Mouse (Mus musculus) ES-E14 (cell line): Measurements from ENCODE around the gene Mrpl48. TPM values are rescaled to one million over a fixed set of nuclear protein-coding genes. Genes with fewer than 3 reads are reported as not detected.

Experiments used
- DNase-seq: peaks from one replicate; pipeline ENCODE4 v3.0.0-alpha.2; 2013; ENCODE audit warnings: low read depth, low spot score
- H3K27ac ChIP-seq: 2 replicates; pipeline ENCODE4 v1.5.1; 2012; ENCODE audit warnings: low read depth, mild to moderate bottlenecking, low read length, moderate library complexity, mixed read lengths; ENCODE audit not compliant: poor library complexity, insufficient read depth, severe bottlenecking
- H3K36me3 ChIP-seq: 2 replicates; pipeline ENCODE4 v1.6.1; 2012; ENCODE audit warnings: mild to moderate bottlenecking, low read length, moderate library complexity, mixed read lengths; ENCODE audit not compliant: control insufficient read depth, poor library complexity, insufficient read depth, severe bottlenecking
- H3K4me1 ChIP-seq, 2 experiments: fragments of 150-350 bp in 1 of 2; sonication (generic) in 1 of 2; 2 replicates each; pipeline ENCODE4 v1.6.1; 2012; ENCODE audit warnings: low read length in 2 of 2, mild to moderate bottlenecking in 1 of 2, mixed read lengths in 1 of 2; ENCODE audit not compliant: control insufficient read depth in 2 of 2, insufficient read depth in 2 of 2, poor library complexity in 1 of 2
- H3K4me3 ChIP-seq, 2 experiments: fragments of 150-350 bp in 1 of 2; sonication (generic) in 1 of 2; 2 replicates each; pipeline ENCODE4 v1.5.1; 2012; ENCODE audit warnings: low read length in 2 of 2, low read depth in 1 of 2, mild to moderate bottlenecking in 1 of 2, mixed read lengths in 1 of 2; ENCODE audit not compliant: insufficient read depth in 1 of 2, poor library complexity in 1 of 2, severe bottlenecking in 1 of 2
- H3K9ac ChIP-seq: 2 replicates; pipeline ENCODE4 v1.6.1; 2012; ENCODE audit warnings: low read depth, mild to moderate bottlenecking, low read length, mixed read lengths; ENCODE audit not compliant: poor library complexity, insufficient read depth, severe bottlenecking
- H3K9me3 ChIP-seq: fragments of 150-350 bp; sonication (generic); 2 replicates; pipeline ENCODE4 v1.6.1; 2012; ENCODE audit warnings: low read depth, mild to moderate bottlenecking, low read length; ENCODE audit not compliant: control insufficient read depth, insufficient read depth
- CHD2 ChIP-seq: IDR thresholded peaks from 2 replicates; pipeline ENCODE4 v1.6.1; 2014; ENCODE audit warnings: mild to moderate bottlenecking, low read depth, low read length, inconsistent platforms
- HCFC1 ChIP-seq: IDR thresholded peaks from 2 replicates; pipeline ENCODE4 v1.6.1; 2012; ENCODE audit warnings: low read length, inconsistent platforms, borderline replicate concordance; ENCODE audit not compliant: insufficient read depth
- MAFK ChIP-seq: IDR thresholded peaks from 2 replicates; pipeline ENCODE4 v1.6.1; 2014; ENCODE audit warnings: mild to moderate bottlenecking, low read depth, low read length, inconsistent platforms; ENCODE audit not compliant: insufficient read depth
- ZC3H11A ChIP-seq: IDR thresholded peaks from 2 replicates; pipeline ENCODE4 v1.6.1; 2012; ENCODE audit warnings: low read depth, mild to moderate bottlenecking, inconsistent platforms, low read length, borderline replicate concordance
- ZNF384 ChIP-seq: IDR thresholded peaks from 2 replicates; pipeline ENCODE4 v1.6.1; 2012; ENCODE audit warnings: low read depth, low read length, inconsistent platforms
- in situ Hi-C, 2 experiments: fragments of 600-800 bp; cut with MboI; formaldehyde crosslinking; loops; one replicate each; pipeline ENCODE4 v1.15.1; 2025; ENCODE audit warnings: low sequenced_read_pairs in 2 of 2, inconsistent platforms in 1 of 2; ENCODE audit not compliant: unreplicated experiment in 2 of 2
- total RNA-seq: library from RNA; depleted of rRNA; stranded (reverse); fragments of 300-350 nt; gene quantifications from 2 replicates; pipeline ENCODE4 v1.2.3, GENCODE M21; 2012; rRNA removed

Gene Mrpl48
- total RNA-seq: 27.9 and 30.9 TPM in 2 replicates

DNA sequence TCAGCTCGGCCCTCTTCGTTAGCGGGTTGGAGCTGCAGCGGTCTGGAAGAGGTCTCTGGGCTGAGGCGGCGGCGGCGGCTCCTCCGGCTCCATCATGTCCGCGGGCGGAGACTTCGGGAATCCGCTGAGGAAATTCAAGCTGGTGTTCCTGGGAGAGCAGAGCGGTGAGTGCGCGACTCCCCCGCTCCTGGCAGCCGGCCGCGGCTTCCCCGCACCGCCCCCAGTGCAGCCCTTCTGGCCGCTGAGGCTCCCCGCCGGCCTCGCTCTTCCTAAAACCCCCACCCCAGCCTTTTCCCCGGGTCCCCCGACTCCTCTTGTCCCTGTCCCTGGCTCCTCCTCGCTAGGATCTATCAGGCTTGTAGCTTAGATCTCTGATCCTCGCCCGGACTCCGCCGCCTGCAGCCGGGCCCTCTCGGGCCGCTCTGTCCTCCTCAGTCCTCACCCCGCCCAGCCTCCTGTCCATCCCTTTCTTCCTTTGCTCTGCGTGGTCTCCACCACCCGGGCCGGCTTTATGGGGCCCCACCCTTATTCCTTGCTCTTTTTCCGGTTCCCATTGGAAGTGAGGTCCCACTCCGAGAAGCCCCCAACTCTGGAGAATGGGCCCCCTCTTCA is at the start of gene Mrpl48:
Gene Mrpl48, minus strand, starts transcription at position 172 of the 612 bp plus-strand sequence.
- Histone ChIP-seq H3K9me3 (no peaks in the 10 kb centered on the region), H3K27ac (peak within 1 kb of the TSS; percentile 86), H3K9ac (peak within 1 kb of the TSS; percentile 91), H3K4me3 (peak within 1 kb of the TSS; percentile 85 to 88), H3K36me3 (no peaks in the 10 kb centered on the region), H3K4me1 (peaks cover 3 to 8% of the 10 kb centered on the region in 2 experiments; a peak in 2 of 4 replicates)
- TF ChIP-seq CHD2 (no peak), MAFK (no peak), ZC3H11A (no peak)
- in situ Hi-C loops: no loop called here
- no peak for DNase-seq

DNA sequence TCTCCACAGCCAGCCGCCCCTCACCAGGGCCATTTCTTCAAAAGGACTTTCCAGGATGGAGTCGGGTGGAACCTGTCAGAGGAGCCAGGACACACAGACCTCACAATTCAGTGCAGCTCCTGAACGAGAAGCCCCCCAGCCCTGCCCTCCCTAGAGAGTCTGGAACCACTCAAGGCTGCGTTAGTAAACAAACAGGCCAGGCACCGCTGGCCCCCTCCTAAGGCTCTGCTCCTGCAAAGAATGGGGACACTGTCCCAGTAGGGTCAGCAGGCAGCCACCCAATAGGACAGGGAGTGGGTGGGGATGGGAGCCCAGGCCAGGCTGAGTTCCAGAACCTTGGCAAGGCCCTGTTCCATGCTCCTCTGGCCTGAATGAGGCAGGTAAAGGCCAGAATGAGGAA is 48.6 kb upstream of the Mrpl48 start:
- in situ Hi-C loops: no loop called here
- Histone ChIP-seq H3K4me1 (peaks cover 3% of the 10 kb centered on the region in 2 experiments; a peak in 1 of 4 replicates), H3K36me3 (no peaks in the 10 kb centered on the region), H3K27ac (no peak overlapping the region), H3K9ac (no peak overlapping the region), H3K4me3 (no peak overlapping the region), H3K9me3 (no peaks in the 10 kb centered on the region)
- no peak for DNase-seq
- TF ChIP-seq CHD2: no peak
- TF ChIP-seq ZC3H11A: no peak
- TF ChIP-seq MAFK: no peak
- TF ChIP-seq ZNF384: no peak
- TF ChIP-seq HCFC1: no peak

DNA sequence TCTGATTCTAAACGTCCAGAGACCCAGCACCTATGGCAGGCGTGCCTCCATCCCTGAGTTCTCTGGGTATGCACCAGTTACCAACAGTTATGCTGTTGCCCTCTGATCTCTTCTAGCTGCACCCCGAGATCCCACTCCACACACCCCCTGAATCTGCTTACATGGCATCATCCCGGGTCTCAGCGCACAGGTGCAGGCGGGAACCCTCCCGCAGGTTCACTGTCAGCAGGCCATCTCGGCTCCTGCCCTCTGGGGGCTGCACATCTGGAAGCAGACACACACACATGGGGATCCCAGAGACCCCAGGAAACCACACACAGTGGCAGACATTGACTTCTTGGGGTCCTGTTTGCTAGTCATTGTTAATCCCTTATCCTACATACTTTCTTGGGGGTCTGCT is 46.3 kb upstream of the Mrpl48 start:
- H3K27ac ChIP-seq: no peak overlapping the region
- in situ Hi-C loops: no loop called here

DNA sequence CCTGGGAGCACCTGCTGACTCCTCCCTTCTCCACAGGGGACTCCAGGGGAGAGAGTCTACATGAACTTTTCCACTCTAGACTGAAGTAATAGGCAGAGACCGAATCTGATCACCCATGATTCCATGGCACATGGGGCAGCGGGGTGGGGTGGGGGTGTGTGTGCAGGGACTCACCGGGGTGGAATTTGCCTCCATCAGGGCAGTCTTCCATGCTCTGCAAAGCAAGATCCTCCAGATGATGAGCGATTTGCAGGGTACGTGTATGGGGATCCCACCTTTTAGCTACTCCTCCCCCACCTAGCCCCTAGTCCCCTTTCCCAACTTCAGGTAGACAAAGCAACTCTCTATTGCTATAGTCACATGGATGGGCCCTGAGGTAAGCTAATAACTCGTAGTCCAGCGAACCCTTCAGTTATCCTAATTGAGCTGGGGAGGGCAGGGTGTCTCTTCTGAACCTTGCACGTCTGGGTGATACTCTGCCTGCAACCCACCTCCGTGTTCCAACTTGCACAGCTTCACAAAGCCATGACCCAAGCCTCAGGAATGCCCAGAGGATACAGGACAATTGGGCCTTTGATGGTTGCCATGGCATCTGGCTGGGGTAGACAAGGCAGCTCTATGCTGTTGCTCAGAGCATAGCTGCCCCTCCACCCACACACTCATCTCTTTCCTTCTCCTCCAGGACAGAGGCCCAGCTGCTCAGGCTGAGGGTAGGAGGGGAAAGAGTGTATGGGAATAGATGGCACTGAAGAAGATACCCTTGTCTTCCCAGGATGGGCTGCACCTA is 45.6 kb upstream of the Mrpl48 start:
- no peak overlapping the region for H3K27ac ChIP-seq
- H3K4me1 ChIP-seq: peaks cover 3% of the 10 kb centered on the region in 2 experiments; a peak in 1 of 4 replicates
- no peaks in the 10 kb centered on the region for H3K9me3 ChIP-seq
- DNase-seq: no peak
- H3K4me3 ChIP-seq: no peak overlapping the region
- H3K36me3 ChIP-seq: no peaks in the 10 kb centered on the region
- in situ Hi-C loops: no loop called here
- H3K9ac ChIP-seq: no peak overlapping the region
- TF ChIP-seq ZC3H11A (no peak), HCFC1 (no peak), ZNF384 (no peak), MAFK (no peak)

More for the DNA sequence above, 46.3 kb upstream of the Mrpl48 start:
- Histone ChIP-seq H3K4me3 (no peak overlapping the region), H3K9ac (no peak overlapping the region), H3K36me3 (no peaks in the 10 kb centered on the region), H3K4me1 (peaks cover 3% of the 10 kb centered on the region in 2 experiments; a peak in 1 of 4 replicates), H3K9me3 (no peaks in the 10 kb centered on the region)
- TF ChIP-seq CHD2: no peak
- TF ChIP-seq MAFK: no peak
- no peak for TF ChIP-seq ZNF384
- DNase-seq: no peak
